Mouse (Mus musculus) hematopoietic stem cell, adult 5-6 weeks (primary cell): ENCODE data around the gene Eva1b. TPM values are rescaled to one million over a fixed set of nuclear protein-coding genes. Genes with fewer than 3 reads are reported as not detected.
A peak's percentile ranks its signal among the peaks of the same experiment; 100 is the strongest.
"Not testable (repeated sequence)": the region's sequence is repeated elsewhere in the genome, so short reads cannot be mapped to it uniquely, and the experiment has no call there.

Experiments
- ATAC-seq, 2 experiments: fragments of 125-278 bp in 1 of 2; replicated peaks in 1 of 2; 2 replicates each; pipeline ENCODE4 v1.8.0; 2016 to 2017; ENCODE audit warnings: inconsistent platforms in 2 of 2, mild to moderate bottlenecking in 2 of 2, moderate number of reproducible peaks in 2 of 2, low read depth in 1 of 2, moderate TSS enrichment in 1 of 2; ENCODE audit not compliant: low FRiP score in 2 of 2, poor library complexity in 2 of 2, severe bottlenecking in 2 of 2, insufficient read depth in 1 of 2, low TSS enrichment in 1 of 2
- total RNA-seq: library from RNA; stranded (forward); fragments of 172-1452, 232-1000 nt; gene quantifications from 2 replicates; pipeline ENCODE4 v1.2.3, GENCODE M21; 2017

Gene Eva1b
- total RNA-seq, 1 experiment from 2014 or later: 1.7 TPM

DNA sequence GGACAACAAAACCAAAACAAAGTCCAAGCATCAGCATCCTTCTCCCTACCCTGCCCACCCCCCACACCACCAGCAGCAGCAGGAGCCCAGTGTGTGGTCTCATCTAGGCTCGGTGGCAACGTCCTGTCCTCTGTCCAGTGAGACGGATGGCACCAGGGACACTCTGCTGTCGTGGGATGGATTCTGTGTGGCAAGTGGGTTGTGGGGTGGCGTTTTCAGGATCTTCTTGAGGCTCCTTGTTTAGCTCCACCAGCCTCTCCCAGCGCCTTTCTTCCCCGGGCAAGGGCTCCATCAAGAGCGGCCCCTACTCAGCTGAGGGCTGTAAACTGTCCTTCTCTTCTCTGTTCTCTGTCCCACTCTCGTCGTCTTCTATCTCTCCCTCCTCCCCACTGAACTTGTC is 17.5 kb downstream of the Eva1b start:
- ATAC-seq: not testable (repeated sequence)

GRCm38 (mm10) chr4:126166084-126166483 is 18.5 kb downstream of the Eva1b start:
- no peak for ATAC-seq

DNA sequence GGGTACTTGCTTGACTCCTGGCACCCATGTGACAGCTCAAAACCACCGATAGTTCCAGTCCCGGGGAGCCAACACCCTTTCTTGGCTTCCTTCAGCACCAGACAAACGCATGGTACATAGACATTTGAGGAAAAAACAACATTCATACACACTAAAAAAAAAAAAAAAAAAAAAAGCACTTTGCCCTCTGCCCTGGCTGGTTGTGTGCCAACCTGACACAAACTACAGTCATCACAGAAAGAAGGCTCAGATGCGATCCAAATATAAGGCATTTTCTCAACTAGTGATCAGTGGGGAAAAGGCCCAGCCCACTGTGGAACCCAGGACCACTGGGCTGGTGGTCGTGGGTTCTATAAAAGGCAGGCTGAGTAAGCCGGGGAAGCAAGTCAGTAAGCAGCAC is 21.3 kb downstream of the Eva1b start:
- ATAC-seq: no peak

DNA sequence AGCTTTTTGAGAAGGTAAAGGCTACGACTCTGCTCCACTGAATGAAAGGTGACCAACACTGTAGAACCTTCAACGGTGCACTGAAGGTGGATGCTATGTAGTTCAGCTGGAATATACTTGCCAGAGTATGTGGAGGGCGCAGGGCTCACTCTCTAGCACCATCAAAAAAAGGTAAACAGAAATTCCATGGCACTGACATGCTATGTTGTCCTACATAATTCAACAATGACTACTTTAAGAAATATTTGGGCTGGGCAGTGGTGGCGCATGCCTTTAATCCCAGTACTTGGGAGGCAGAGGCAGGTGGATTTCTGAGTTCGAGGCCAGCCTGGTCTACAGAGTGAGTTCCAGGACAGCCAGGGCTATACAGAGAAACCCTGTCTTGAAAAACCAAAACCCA is 23.2 kb downstream of the Eva1b start:
- not testable (repeated sequence) for ATAC-seq

- no peak for ATAC-seq
Measured at GRCm38 (mm10) chr4:126173800-126174199, 26.3 kb downstream of the Eva1b start.

- not testable (repeated sequence) for ATAC-seq
Measured at GRCm38 (mm10) chr4:126175980-126176379, 28.4 kb downstream of the Eva1b start.

- ATAC-seq: peak; percentile 81 to 91
Measured at GRCm38 (mm10) chr4:126181170-126181957, 33.8 kb downstream of the Eva1b start.

- ATAC-seq: no peak
Measured at GRCm38 (mm10) chr4:126183034-126183433, 35.5 kb downstream of the Eva1b start.

- ATAC-seq: no peak
Measured at GRCm38 (mm10) chr4:126187096-126187495, 39.6 kb downstream of the Eva1b start.

DNA sequence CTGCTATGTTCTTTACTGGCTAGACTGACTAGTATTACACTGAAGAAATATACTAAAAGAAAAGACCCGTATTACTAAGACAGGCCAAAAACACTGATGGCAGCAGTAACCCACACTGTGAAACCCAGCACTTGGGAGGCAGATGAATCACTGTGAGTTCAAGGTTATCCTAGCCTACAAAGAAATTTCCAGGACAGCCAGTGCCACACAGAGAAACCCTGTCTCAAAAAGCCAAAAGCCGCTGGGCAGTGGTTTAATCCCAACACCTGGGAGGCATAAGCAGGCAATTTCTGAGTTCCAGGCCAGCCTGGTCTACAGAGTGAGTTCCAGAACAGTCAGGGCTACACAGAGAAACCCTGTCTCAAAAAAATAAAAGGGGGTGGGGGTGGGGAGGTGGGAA is 43.1 kb downstream of the Eva1b start:
- ATAC-seq: no peak

- ATAC-seq: no peak
Measured at GRCm38 (mm10) chr4:126194216-126194615, 46.7 kb downstream of the Eva1b start.

GRCm38 (mm10) chr4:126194916-126195315 is 47.4 kb downstream of the Eva1b start:
- no peak for ATAC-seq

GRCm38 (mm10) chr4:126197485-126197884 is 49.9 kb downstream of the Eva1b start:
- ATAC-seq: peak in 1 of 2 experiments; percentile 6; a peak in 1 of 4 replicates

Other genes starting within 250 kb of the Eva1b start
- gene Csf3r, start 123.2 kb upstream of the Eva1b start, total RNA-seq: 73.0 and 84.2 TPM in 2 replicates
- gene Mrps15, start 100.8 kb upstream of the Eva1b start, total RNA-seq: 46.5 and 48.0 TPM in 2 replicates
- gene Oscp1, start 89.2 kb upstream of the Eva1b start, total RNA-seq: 10.3 and 25.2 TPM in 2 replicates
- gene Lsm10, start 51.1 kb upstream of the Eva1b start, total RNA-seq: 18.5 and 19.1 TPM in 2 replicates
- gene Stk40, start 43.8 kb upstream of the Eva1b start, total RNA-seq: 6.6 and 16.1 TPM in 2 replicates
- gene Sh3d21, start 15.7 kb downstream of the Eva1b start, total RNA-seq: 0.89 and 2.4 TPM in 2 replicates
- gene Thrap3, start 55.0 kb downstream of the Eva1b start, total RNA-seq: 447 and 515 TPM in 2 replicates
- gene Map7d1, start 108.6 kb downstream of the Eva1b start, total RNA-seq: 28.5 and 40.6 TPM in 2 replicates
- gene Trappc3, start 114.6 kb downstream of the Eva1b start, total RNA-seq: 39.9 and 58.4 TPM in 2 replicates
- gene Col8a2, start 139.0 kb downstream of the Eva1b start, total RNA-seq: not detected in 2 replicates
- 27.8 and 30.4 TPM in 2 replicates for gene Adprhl2, start 174.0 kb downstream of the Eva1b start, total RNA-seq
- gene Tekt2, start 177.9 kb downstream of the Eva1b start, total RNA-seq: not detected in 2 replicates